Mouse (Mus musculus) cerebellum, adult 2 months (tissue): Measurements from ENCODE around the gene Gng2.

Experiments
- CTCF ChIP-seq: fragments of 200-500 bp; IDR thresholded peaks from 2 replicates; pipeline ENCODE4 v1.5.1; 2011; ENCODE audit warnings: low read depth, mild to moderate bottlenecking, control low read depth, low read length, moderate library complexity, borderline replicate concordance; ENCODE audit not compliant: insufficient read depth
- POLR2A ChIP-seq: fragments of 200-500 bp; IDR thresholded peaks from 2 replicates; pipeline ENCODE4 v1.6.1; 2011; ENCODE audit warnings: low read length, control low read depth, borderline replicate concordance; ENCODE audit not compliant: insufficient read depth

DNA sequence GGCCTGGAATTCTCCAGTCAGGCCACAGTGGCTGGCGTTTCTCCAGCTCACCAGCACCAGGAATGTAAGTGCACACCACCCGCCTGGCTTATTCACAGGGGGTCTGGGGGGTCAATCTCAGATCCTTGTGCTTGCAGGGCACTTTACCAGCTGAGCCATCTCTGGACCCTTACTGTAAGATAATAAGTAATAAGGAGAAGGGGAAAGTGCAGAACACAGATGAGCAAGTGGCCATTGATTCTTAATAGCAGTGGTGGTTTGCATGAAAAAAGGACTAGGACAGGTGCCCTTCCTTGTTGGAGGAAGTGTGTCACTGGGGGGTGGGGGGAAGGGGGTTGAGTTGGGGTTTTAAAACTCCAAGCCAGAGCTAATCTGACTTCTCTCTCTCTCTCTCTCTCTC lies 50.3 kb downstream of the Gng2 start:
- TF ChIP-seq CTCF: no peak
- no peak for TF ChIP-seq POLR2A
